Mouse (Mus musculus) CH12.LX (cell line): ENCODE data around the gene Rgs14. TPM values are rescaled to one million over a fixed set of nuclear protein-coding genes. Genes with fewer than 3 reads are reported as not detected.

Experiments used
- DNase-seq: peaks from one replicate; pipeline ENCODE4 v3.0.0-alpha.2; 2013; ENCODE audit errors: extremely low read depth
- H3K27ac ChIP-seq: 2 replicates; pipeline ENCODE4 v1.5.1; 2012; ENCODE audit warnings: low read depth, mild to moderate bottlenecking, control low read depth, moderate library complexity; ENCODE audit not compliant: insufficient read depth
- H3K27me3 ChIP-seq: replicated peaks from 2 replicates; pipeline ENCODE3; 2012; ENCODE audit warnings: inconsistent platforms
- H3K36me3 ChIP-seq, 2 experiments: replicated peaks in 1 of 2; 2 replicates each; pipeline versions ENCODE3 to v1.6.1; 2012; ENCODE audit warnings: inconsistent platforms in 1 of 2, low read length in 1 of 2, mild to moderate bottlenecking in 1 of 2, mixed read lengths in 1 of 2, moderate library complexity in 1 of 2; ENCODE audit not compliant: control insufficient read depth in 1 of 2, insufficient read depth in 1 of 2
- H3K4me1 ChIP-seq, 2 experiments: 2 replicates each; pipeline ENCODE4 v1.6.1; 2012; ENCODE audit warnings: inconsistent platforms in 1 of 2, moderate library complexity in 1 of 2; ENCODE audit not compliant: insufficient read depth in 2 of 2, control insufficient read depth in 1 of 2
- H3K4me2 ChIP-seq: 2 replicates; pipeline ENCODE4 v1.6.1; 2012; ENCODE audit warnings: low read depth, mild to moderate bottlenecking, control low read depth; ENCODE audit not compliant: poor library complexity, insufficient read depth, severe bottlenecking
- H3K4me3 ChIP-seq, 3 experiments: fragments of 150-350 bp in 1 of 3; sonication (generic) in 1 of 3; replicated peaks in 1 of 3; 2 replicates each; pipeline versions ENCODE3 to v1.5.1; 2011 to 2012; ENCODE audit warnings: low read depth in 2 of 3, low read length in 2 of 3, mild to moderate bottlenecking in 2 of 3, moderate library complexity in 2 of 3, control low read depth in 1 of 3, improper control_type of control experiment in 1 of 3, inconsistent platforms in 1 of 3, mixed read lengths in 1 of 3; ENCODE audit not compliant: poor library complexity in 1 of 3
- H3K79me2 ChIP-seq: replicated peaks from 2 replicates; pipeline ENCODE4 v1.6.1; 2012; ENCODE audit warnings: mild to moderate bottlenecking, moderate library complexity; ENCODE audit not compliant: control insufficient read depth, poor library complexity, insufficient read depth, severe bottlenecking; ENCODE audit errors: extremely low read depth
- H3K9ac ChIP-seq: 2 replicates; pipeline ENCODE4 v1.6.1; 2012; ENCODE audit warnings: low read depth, mild to moderate bottlenecking, control low read depth, moderate library complexity; ENCODE audit not compliant: insufficient read depth
- H3K9me3 ChIP-seq: replicated peaks from 2 replicates; pipeline ENCODE3; 2012; ENCODE audit warnings: low read length, inconsistent platforms, mixed read lengths
- BHLHE40 ChIP-seq: IDR thresholded peaks from 2 replicates; pipeline ENCODE4 v1.6.1; 2011; ENCODE audit warnings: mild to moderate bottlenecking, low read depth, low read length, improper control_type of control experiment
- E2F4 ChIP-seq: IDR thresholded peaks from 2 replicates; pipeline ENCODE4 v1.6.1; 2011; ENCODE audit warnings: low read depth, low read length, improper control_type of control experiment; ENCODE audit not compliant: insufficient replicate concordance
- ELF1 ChIP-seq: IDR thresholded peaks from 2 replicates; pipeline ENCODE4 v1.6.1; 2014; ENCODE audit warnings: low read depth, mild to moderate bottlenecking, inconsistent platforms, low read length, improper control_type of control experiment
- GABPA ChIP-seq: IDR thresholded peaks from 2 replicates; pipeline ENCODE4 v1.6.1; 2012; ENCODE audit warnings: low read depth, low read length, improper control_type of control experiment, inconsistent platforms; ENCODE audit not compliant: insufficient replicate concordance
- HCFC1 ChIP-seq: IDR thresholded peaks from 2 replicates; pipeline ENCODE4 v1.6.1; 2012; ENCODE audit warnings: low read depth, mild to moderate bottlenecking, inconsistent platforms, low read length, improper control_type of control experiment
- JUN ChIP-seq: IDR thresholded peaks from 2 replicates; pipeline ENCODE4 v1.6.1; 2011; ENCODE audit warnings: low read depth, mild to moderate bottlenecking, low read length, improper control_type of control experiment, moderate library complexity; ENCODE audit not compliant: insufficient read depth
- KAT2A ChIP-seq: IDR thresholded peaks from 2 replicates; pipeline ENCODE4 v1.6.1; 2012; ENCODE audit warnings: low read length, improper control_type of control experiment, inconsistent platforms; ENCODE audit not compliant: insufficient replicate concordance
- MAFK ChIP-seq: IDR thresholded peaks from 2 replicates; pipeline ENCODE4 v1.6.1; 2011; ENCODE audit warnings: low read length, improper control_type of control experiment; ENCODE audit not compliant: insufficient replicate concordance
- MEF2A ChIP-seq: IDR thresholded peaks from 2 replicates; pipeline ENCODE4 v1.6.1; 2014; ENCODE audit warnings: low read depth, mild to moderate bottlenecking, inconsistent platforms, low read length, improper control_type of control experiment, borderline replicate concordance
- MXI1 ChIP-seq: IDR thresholded peaks from 2 replicates; pipeline ENCODE4 v1.6.1; 2011; ENCODE audit warnings: mild to moderate bottlenecking, low read depth, low read length, improper control_type of control experiment
- MYC ChIP-seq: IDR thresholded peaks from 2 replicates; pipeline ENCODE4 v1.6.1; 2011; ENCODE audit warnings: low read depth, mild to moderate bottlenecking, improper control_type of control experiment, low read length
- NELFE ChIP-seq: IDR thresholded peaks from 2 replicates; pipeline ENCODE4 v1.6.1; 2011; ENCODE audit warnings: low read depth, low read length, improper control_type of control experiment
- NRF1 ChIP-seq: IDR thresholded peaks from 2 replicates; pipeline ENCODE4 v1.6.1; 2014; ENCODE audit warnings: low read depth, mild to moderate bottlenecking, inconsistent platforms, low read length, improper control_type of control experiment, moderate library complexity
- POLR2A ChIP-seq: IDR thresholded peaks from 2 replicates; pipeline ENCODE4 v1.6.1; 2011; ENCODE audit warnings: low read depth, mild to moderate bottlenecking, improper control_type of control experiment, low read length
- POLR2AphosphoS2 ChIP-seq: IDR thresholded peaks from 2 replicates; pipeline ENCODE4 v1.6.1; 2011; ENCODE audit warnings: low read depth, low read length, improper control_type of control experiment
- RAD21 ChIP-seq: IDR thresholded peaks from 2 replicates; pipeline ENCODE4 v1.6.1; 2011; ENCODE audit warnings: low read depth, mild to moderate bottlenecking, low read length, improper control_type of control experiment, moderate library complexity
- SIN3A ChIP-seq: IDR thresholded peaks from 2 replicates; pipeline ENCODE4 v1.6.1; 2012; ENCODE audit warnings: low read length, improper control_type of control experiment, inconsistent platforms
- SMC3 ChIP-seq: IDR thresholded peaks from 2 replicates; pipeline ENCODE4 v1.6.1; 2011; ENCODE audit warnings: low read depth, low read length, improper control_type of control experiment
- TBP ChIP-seq: conservative IDR thresholded peaks from 2 replicates; pipeline ENCODE4 v1.6.1; 2011; ENCODE audit warnings: low read depth, low read length, improper control_type of control experiment
- TCF12 ChIP-seq: IDR thresholded peaks from 2 replicates; pipeline ENCODE4 v1.6.1; 2014; ENCODE audit warnings: low read depth, mild to moderate bottlenecking, inconsistent platforms, low read length, improper control_type of control experiment
- USF2 ChIP-seq: conservative IDR thresholded peaks from 2 replicates; pipeline ENCODE4 v1.6.1; 2011; ENCODE audit warnings: low read depth, low read length, improper control_type of control experiment
- ZKSCAN1 ChIP-seq: IDR thresholded peaks from 2 replicates; pipeline ENCODE4 v1.6.1; 2012; ENCODE audit warnings: low read depth, inconsistent platforms, low read length, improper control_type of control experiment, borderline replicate concordance
- ZMIZ1 ChIP-seq: IDR thresholded peaks from 2 replicates; pipeline ENCODE4 v1.6.1; 2012; ENCODE audit warnings: low read depth, mild to moderate bottlenecking, inconsistent platforms, low read length, improper control_type of control experiment
- dilution Hi-C: fragments of 300-500 bp; cut with MboI; formaldehyde crosslinking; loops from 2 replicates; pipeline ENCODE4 v1.14.3; 2020; ENCODE audit warnings: low sequenced_read_pairs; ENCODE audit not compliant: extremely low pct_unique_long_range_greater_than_20kb, extremely low pct_ligation_motif_present
- in situ Hi-C: fragments of 300-500 bp; cut with MboI; formaldehyde crosslinking; loops from 3 replicates; pipeline ENCODE4 v1.14.3; 2019; ENCODE audit warnings: low sequenced_read_pairs, low pct_ligation_motif_present, low pct_unique_long_range_greater_than_20kb, mixed read lengths
- polyA plus RNA-seq: library from polyadenylated mRNA; unstranded; fragments of >175 nt; gene quantifications from 2 replicates; pipeline ENCODE4 v1.2.1, GENCODE M21; 2012; ENCODE audit warnings: low read depth; ENCODE audit not compliant: insufficient read length
- total RNA-seq, 2 experiments: library from RNA; depleted of rRNA; stranded (reverse); fragments of 300-350 nt in 1 of 2; fragments of >200 nt in 1 of 2; gene quantifications; 2 replicates each; pipeline ENCODE4 v1.2.3; 2012 to 2014

Rgs14 gene
- total and polyA plus RNA-seq, 3 experiments = 6.3 to 8.0 (median 7.6) TPM

DNA sequence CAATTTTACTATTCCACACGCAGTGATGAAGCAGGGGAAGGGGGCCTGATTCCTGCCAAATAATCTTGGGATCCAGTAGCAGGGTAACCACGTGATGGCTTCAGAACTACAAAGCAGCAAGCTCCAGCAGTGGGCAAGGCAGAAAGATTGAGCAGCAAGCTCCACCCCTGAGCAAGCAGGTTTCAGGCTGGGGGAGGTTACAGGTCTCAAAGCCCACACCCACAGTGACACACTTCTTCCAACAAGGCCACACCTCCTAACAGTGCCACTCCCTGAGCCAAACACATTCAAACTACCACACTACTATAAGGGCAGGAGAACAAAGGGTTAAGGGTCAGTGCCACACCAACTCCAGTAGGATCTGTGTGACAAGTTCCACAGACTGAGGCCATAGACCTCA, 30.3 kb upstream of the Rgs14 start (continued):
- TF ChIP-seq GABPA (no peak), BHLHE40 (no peak), MXI1 (no peak), ELF1 (no peak), ZKSCAN1 (no peak)

- no peaks in the 10 kb centered on the region for H3K9me3 ChIP-seq
- TF ChIP-seq NELFE (no peak), USF2 (no peak), SIN3A (no peak), MAFK (no peak), HCFC1 (no peak), MXI1 (no peak), RAD21 (no peak), POLR2A (no peak), GABPA (no peak), JUN (no peak), ZMIZ1 (no peak), E2F4 (no peak), KAT2A (no peak), MEF2A (no peak), ELF1 (no peak)
- H3K79me2 ChIP-seq = no peaks in the 10 kb centered on the region
- no peaks in the 10 kb centered on the region for H3K27me3 ChIP-seq
- dilution Hi-C loops (no loop called here), in situ Hi-C loops (no loop called here)
- H3K36me3 ChIP-seq = peaks cover 33 to 50% of the 10 kb centered on the region in 2 experiments
- no peak overlapping the region for H3K4me2 ChIP-seq
- H3K27ac ChIP-seq = no peak overlapping the region
- H3K9ac ChIP-seq = no peak overlapping the region
- H3K4me3 ChIP-seq = no peak overlapping the region
- DNase-seq = no peak
- H3K4me1 ChIP-seq = peaks cover 8 to 18% of the 10 kb centered on the region in 2 experiments
These were observed 27.1 kb upstream of the Rgs14 start for GRCm38 (mm10) chr13:55342469-55342868.

DNA sequence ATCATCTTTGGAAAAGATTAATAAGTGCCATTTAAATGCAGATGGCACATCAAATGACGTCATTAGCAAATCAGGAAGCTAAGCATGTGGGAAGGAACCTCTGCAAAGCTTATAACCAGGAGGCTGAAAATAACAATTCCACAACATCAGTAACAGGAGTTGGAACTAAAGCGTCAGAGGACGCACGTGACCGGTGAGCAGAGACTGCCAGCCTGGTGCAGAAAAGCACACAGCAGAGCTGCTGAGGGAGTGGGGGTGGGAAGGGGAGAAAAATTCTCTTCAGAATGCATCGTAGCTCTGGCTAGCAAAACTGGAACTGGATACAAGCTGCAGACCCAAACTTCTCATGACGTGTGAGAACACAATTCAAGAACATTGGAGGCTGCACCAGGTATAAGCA, 25.2 kb upstream of the Rgs14 start:
- Histone ChIP-seq H3K4me3 (no peak overlapping the region), H3K36me3 (peaks cover 50 to 67% of the 10 kb centered on the region in 2 experiments), H3K79me2 (no peaks in the 10 kb centered on the region), H3K4me2 (no peak overlapping the region), H3K9me3 (no peaks in the 10 kb centered on the region), H3K27ac (no peak overlapping the region), H3K4me1 (peaks cover 2 to 8% of the 10 kb centered on the region in 2 experiments; a peak in 3 of 4 replicates), H3K9ac (no peak overlapping the region), H3K27me3 (no peaks in the 10 kb centered on the region)
- DNase-seq = no peak
- TF ChIP-seq MEF2A = no peak
- TF ChIP-seq HCFC1 = no peak
- TF ChIP-seq TBP = no peak
- TF ChIP-seq MAFK = no peak
- no peak for TF ChIP-seq SIN3A
- TF ChIP-seq NRF1 = no peak
- TF ChIP-seq SMC3 = no peak
- no peak for TF ChIP-seq MYC
- TF ChIP-seq MXI1 = no peak
- TF ChIP-seq GABPA = no peak
- no peak for TF ChIP-seq POLR2AphosphoS2
- no peak for TF ChIP-seq TCF12
- no peak for TF ChIP-seq ZMIZ1
- in situ Hi-C loops (no loop called here), dilution Hi-C loops (no loop called here)
